Mouse (Mus musculus): ENCODE measurements around the gene Cnfn. TPM values are rescaled to one million over a fixed set of nuclear protein-coding genes. Genes with fewer than 3 reads are reported as not detected.

The Cnfn gene
- polyA plus RNA-seq, 1 experiment from 2014 or later, result not detected

DNA sequence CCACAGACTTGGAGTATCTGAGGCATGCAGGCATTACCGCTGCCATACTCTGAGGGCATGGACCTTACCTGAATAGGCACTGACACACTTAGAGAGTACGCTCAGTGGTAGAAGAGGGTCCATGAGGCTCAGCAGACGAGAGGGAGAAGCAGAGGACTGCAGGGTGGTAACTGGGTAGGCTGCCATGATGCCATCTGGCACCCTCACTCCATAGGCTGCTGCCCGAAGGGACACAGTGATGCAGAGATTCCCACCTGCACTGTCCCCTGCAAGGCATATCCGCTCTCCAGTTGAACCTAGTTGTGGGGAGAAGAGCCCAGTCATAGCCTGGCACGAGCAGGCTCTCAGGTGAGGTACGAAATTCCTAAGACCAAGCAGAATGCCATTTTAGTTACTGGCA lies 13.9 kb upstream of the Cnfn start:
- Histone ChIP-seq H3K36me3 (ENCODE audit: inconsistent target) (peaks cover 51% of the 10 kb centered on the region), H3K79me2 (ENCODE audit: inconsistent target) (peaks cover under 1% of the 10 kb centered on the region; the same call in 1 of the 2 replicates), H3K4me3 (ENCODE audit: inconsistent target) (no peak overlapping the region), H3K27ac (no peak overlapping the region)
- 92% methylated on average over 7 of the region's 7 CpGs for WGBS (ENCODE audit: missing documents)

DNA sequence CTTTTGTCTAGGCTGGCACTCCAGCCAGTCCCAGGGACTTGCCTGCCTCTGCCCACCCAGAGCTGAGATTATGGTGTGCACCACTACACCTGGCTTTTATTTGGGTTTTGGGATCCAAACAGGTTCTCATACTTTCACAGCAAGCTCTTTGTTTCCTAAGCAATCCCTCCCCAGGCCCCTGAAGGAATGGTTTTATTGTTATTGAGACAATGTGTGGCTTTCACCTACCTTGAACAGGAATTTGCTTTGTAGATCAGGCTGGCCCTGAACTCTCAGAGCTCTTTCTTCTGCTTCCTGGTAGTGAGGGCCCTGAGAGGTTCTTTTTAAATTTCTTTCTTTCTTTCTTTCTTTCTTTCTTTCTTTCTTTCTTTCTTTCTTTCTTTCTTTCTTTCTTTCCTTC lies 13.0 kb upstream of the Cnfn start:
- Histone ChIP-seq H3K27ac (no peak overlapping the region), H3K36me3 (ENCODE audit: inconsistent target) (peaks cover 44% of the 10 kb centered on the region), H3K79me2 (ENCODE audit: inconsistent target) (no peaks in the 10 kb centered on the region; the same call in 1 of the 2 replicates), H3K4me3 (ENCODE audit: inconsistent target) (no peak overlapping the region)

- peaks cover 44% of the 10 kb centered on the region for H3K36me3 ChIP-seq (ENCODE audit: inconsistent target)
- H3K4me3 ChIP-seq (ENCODE audit: inconsistent target), result no peak overlapping the region
- WGBS (ENCODE audit: missing documents), result 96% methylated on average over 3 of the region's 3 CpGs
- no peaks in the 10 kb centered on the region for H3K79me2 ChIP-seq (ENCODE audit: inconsistent target)
- no peak overlapping the region for H3K27ac ChIP-seq
Observed at GRCm38 (mm10) chr7:25381284-25381680, 11.8 kb upstream of the Cnfn start.

GRCm38 (mm10) chr7:25380392-25381283 lies 11.1 kb upstream of the Cnfn start:
- 89% methylated on average over 18 of the region's 18 CpGs for WGBS (ENCODE audit: missing documents)
- Histone ChIP-seq H3K27ac (no peak overlapping the region), H3K79me2 (ENCODE audit: inconsistent target) (no peaks in the 10 kb centered on the region), H3K36me3 (ENCODE audit: inconsistent target) (peaks cover 44% of the 10 kb centered on the region), H3K4me3 (ENCODE audit: inconsistent target) (no peak overlapping the region)

- H3K4me3 ChIP-seq (ENCODE audit: inconsistent target), result no peak overlapping the region
- peaks cover 44% of the 10 kb centered on the region for H3K36me3 ChIP-seq (ENCODE audit: inconsistent target)
- 33% methylated on average over 38 of the region's 42 CpGs for WGBS (ENCODE audit: missing documents)
- H3K79me2 ChIP-seq (ENCODE audit: inconsistent target), result no peaks in the 10 kb centered on the region
- H3K27ac ChIP-seq, result no peak overlapping the region
Observed at GRCm38 (mm10) chr7:25379551-25380351, 10.2 kb upstream of the Cnfn start.

DNA sequence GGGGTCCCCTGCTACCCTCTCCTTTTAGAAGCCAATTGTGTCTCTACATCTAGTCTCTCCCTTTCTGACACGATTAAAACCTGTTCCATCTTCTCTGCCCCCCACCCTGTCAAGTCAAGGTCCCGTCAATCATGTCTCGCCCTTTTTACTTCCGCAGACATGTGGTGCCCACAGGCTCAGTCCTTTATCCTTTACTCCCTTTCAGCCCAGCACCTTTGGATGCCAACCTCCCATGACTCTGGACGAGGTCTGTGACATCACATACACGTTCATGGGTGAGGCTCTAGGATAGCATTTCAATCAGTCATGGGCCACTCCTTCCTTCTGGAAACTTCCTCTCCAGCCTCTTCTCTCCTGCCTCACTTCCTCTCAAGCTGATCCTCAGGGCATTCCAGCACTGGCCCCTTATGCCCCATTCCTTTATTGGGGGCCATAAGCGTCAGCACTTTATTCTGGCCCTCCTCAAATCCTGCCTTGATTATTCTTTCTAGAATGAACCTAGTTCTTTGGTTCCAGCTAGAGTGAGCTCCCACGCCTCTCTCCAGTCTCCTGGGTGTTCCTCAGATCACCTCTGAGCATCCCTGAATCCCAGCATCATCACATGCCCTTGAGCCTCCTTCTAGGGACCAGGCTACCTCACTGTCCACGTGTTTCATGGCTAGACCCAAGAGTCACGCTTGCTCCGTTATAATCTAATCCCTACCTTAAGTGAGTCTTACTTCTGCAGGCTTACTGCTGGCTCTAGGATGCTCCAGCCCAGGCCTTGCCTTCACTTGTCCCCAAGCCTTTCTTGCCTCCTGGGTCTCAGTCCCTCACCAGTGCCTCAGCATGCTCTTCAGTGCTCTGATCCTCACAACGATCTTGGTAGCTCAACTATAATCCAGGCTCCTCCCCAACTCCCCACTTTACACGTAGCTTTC lies 8.9 kb upstream of the Cnfn start:
- Histone ChIP-seq H3K36me3 (ENCODE audit: inconsistent target) (peaks cover 31% of the 10 kb centered on the region), H3K27ac (no peak overlapping the region), H3K79me2 (ENCODE audit: inconsistent target) (no peaks in the 10 kb centered on the region), H3K4me3 (ENCODE audit: inconsistent target) (no peak overlapping the region)
- WGBS (ENCODE audit: missing documents), result 85% methylated on average over 12 of the region's 13 CpGs

DNA sequence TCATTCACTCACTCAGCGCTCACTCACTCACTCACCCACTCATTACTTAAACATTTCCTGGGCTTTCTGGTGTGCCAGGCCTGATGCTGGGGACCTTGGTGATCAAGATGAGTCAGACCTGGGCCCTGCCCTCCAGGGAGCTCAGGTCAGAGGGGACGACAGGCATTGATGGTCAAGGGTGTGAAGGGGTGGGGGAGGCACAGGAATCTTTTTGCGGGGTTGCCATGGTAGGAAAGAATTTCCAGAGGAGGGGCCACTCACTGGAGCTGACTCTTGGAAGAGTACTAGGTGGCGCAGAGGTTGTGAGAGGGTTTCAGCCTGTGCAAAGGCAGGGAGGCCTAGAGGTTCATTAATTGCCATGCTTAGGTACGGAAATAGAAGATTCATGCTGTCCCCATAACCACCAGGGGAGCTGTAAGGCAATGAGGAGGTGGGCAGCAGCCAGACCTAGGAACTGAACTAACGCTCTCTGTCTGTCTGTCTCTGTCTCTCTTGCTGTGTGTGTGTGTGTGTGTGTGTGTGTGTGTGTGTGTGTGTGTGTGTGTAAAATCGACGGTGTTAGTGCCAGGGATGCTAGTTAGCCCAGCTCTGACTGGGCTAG lies 7.7 kb upstream of the Cnfn start:
- 77% methylated on average over 7 of the region's 8 CpGs for WGBS (ENCODE audit: missing documents)
- no peak overlapping the region for H3K27ac ChIP-seq
- no peaks in the 10 kb centered on the region for H3K79me2 ChIP-seq (ENCODE audit: inconsistent target)
- no peak overlapping the region for H3K4me3 ChIP-seq (ENCODE audit: inconsistent target)
- H3K36me3 ChIP-seq (ENCODE audit: inconsistent target), result peaks cover 20% of the 10 kb centered on the region

- Histone ChIP-seq H3K79me2 (ENCODE audit: inconsistent target) (no peaks in the 10 kb centered on the region), H3K36me3 (ENCODE audit: inconsistent target) (peaks cover 14% of the 10 kb centered on the region), H3K4me3 (ENCODE audit: inconsistent target) (no peak overlapping the region), H3K27ac (no peak overlapping the region)
- 24% methylated on average over 17 of the region's 17 CpGs for WGBS (ENCODE audit: missing documents)
Observed at GRCm38 (mm10) chr7:25376556-25376955, 7.0 kb upstream of the Cnfn start.

DNA sequence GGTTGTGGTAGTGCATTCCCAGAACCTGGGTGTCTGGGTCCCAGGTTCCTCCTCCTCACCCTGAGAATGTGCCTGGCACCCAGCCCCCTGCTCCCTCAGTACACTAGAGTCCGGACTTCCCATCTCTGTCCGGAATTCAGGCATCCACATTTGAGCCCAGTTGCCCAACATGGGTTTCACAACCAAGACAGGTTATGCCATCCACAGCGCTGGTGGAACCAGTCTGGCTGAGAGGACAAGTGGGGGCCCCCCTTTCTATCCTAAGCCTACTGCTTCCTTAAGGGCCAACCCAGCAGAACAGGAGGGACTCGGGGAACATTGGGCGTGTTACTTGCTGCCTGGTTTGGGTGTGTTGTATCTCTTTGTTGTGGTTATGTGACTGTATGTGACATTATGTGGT lies 2.9 kb upstream of the Cnfn start:
- Histone ChIP-seq H3K27ac (no peak overlapping the region), H3K36me3 (ENCODE audit: inconsistent target) (no peaks in the 10 kb centered on the region), H3K4me3 (ENCODE audit: inconsistent target) (no peak overlapping the region), H3K79me2 (ENCODE audit: inconsistent target) (no peaks in the 10 kb centered on the region)
- 56% methylated on average over 5 of the region's 5 CpGs for WGBS (ENCODE audit: missing documents)

- Histone ChIP-seq H3K27ac (no peak overlapping the region), H3K79me2 (ENCODE audit: inconsistent target) (no peaks in the 10 kb centered on the region), H3K36me3 (ENCODE audit: inconsistent target) (no peaks in the 10 kb centered on the region), H3K4me3 (ENCODE audit: inconsistent target) (no peak overlapping the region)
- WGBS (ENCODE audit: missing documents), result 24% methylated on average over 12 of the region's 12 CpGs
Observed at GRCm38 (mm10) chr7:25368333-25368732, 1.2 kb downstream of the Cnfn start.

DNA sequence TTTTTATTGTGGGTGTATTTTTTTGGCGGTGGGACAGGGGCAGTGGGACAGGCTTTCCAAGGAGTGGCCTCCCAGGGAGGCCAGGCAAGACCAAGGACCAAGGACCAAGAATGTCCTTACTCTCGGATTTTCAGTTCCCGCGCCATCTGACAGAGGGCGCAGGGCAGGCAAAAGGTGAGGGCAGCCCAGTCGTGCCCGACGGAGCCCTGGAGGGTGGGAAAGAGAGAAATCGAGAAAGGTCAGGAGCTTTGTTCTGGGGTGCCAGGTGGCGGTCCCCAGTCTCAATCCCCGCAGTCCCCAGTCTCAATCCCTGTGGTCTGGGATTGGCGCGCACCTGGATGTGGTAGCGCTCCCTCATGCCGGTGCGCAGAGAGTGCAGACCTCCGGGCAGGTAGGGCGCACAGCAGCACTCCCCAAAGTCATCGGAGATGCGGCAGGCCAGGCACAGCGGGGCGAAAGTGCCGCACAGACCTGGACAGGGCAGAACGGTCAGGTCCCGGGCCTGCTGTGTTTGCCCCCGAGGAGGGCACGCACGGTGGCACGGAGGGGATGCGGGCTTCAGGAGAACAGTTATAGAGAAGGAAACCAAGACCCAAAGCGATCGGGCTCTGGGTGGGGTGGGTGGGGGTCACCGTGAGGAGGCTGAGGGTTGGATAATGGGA lies 1.8 kb downstream of the Cnfn start:
- WGBS (ENCODE audit: missing documents), result 5% methylated on average over 27 of the region's 33 CpGs
- Histone ChIP-seq H3K4me3 (ENCODE audit: inconsistent target) (no peak overlapping the region), H3K79me2 (ENCODE audit: inconsistent target) (no peaks in the 10 kb centered on the region), H3K27ac (no peak overlapping the region), H3K36me3 (ENCODE audit: inconsistent target) (no peaks in the 10 kb centered on the region)

DNA sequence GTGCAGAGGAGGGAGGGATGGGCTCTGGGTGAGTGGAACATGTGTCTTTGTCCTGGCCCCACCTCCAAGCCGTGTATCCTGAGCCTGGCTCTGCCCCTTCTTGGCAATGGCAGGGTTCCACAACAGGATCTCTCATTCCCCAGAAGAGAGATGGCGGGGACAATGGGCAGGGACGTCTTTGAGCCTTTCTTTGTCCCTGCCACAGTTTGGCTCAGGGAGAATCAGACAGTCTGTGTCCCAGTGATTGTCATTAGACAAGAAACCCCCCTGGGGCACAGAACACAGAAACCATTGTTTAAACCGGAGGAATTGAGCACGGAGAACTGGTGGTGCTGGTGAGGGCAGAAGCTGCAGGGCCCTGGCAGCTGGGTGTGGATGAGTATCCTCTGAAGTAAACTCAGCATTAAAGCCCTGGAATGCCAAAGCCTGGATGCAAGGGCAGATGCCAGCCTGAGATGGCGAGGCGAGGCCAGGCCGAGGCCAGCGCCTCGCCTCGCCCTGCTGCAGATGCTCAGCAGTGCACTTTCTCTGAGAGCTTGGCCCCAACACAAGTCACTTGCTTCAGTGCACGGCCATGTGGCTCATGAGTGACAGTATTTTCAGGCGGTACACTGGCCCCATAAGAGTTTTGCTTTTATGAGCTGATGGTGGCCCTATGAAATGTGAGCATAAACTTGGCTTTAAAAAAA lies 3.4 kb downstream of the Cnfn start:
- H3K4me3 ChIP-seq (ENCODE audit: inconsistent target), result no peak overlapping the region
- no peaks in the 10 kb centered on the region for H3K36me3 ChIP-seq (ENCODE audit: inconsistent target)
- no peak overlapping the region for H3K27ac ChIP-seq
- no peaks in the 10 kb centered on the region for H3K79me2 ChIP-seq (ENCODE audit: inconsistent target)
- 67% methylated on average over 13 of the region's 13 CpGs for WGBS (ENCODE audit: missing documents)

DNA sequence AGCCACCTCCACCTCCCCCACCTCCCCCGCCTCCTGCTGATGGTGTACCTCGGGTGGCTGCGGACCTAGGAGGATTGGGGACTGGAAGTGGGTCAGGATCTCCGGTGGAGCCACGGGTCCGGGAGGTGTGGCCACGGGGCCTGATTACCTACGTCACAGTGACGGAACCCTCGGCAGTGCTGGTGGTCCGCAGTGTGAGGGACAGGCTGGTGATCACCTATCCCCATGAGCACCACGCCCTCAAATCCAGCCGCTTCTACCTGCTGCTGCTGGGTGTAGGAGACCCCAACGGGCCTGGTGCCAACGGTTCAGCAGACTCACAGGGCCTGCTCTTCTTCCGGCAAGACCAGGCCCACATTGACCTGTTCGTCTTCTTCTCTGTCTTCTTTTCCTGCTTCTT lies 5.9 kb downstream of the Cnfn start:
- no peaks in the 10 kb centered on the region for H3K79me2 ChIP-seq (ENCODE audit: inconsistent target)
- no peaks in the 10 kb centered on the region for H3K36me3 ChIP-seq (ENCODE audit: inconsistent target)
- H3K4me3 ChIP-seq (ENCODE audit: inconsistent target), result no peak overlapping the region
- 93% methylated on average over 14 of the region's 17 CpGs for WGBS (ENCODE audit: missing documents)
- H3K27ac ChIP-seq, result no peak overlapping the region

Data from macrophage (primary cell).